Mouse (Mus musculus): Measurements from ENCODE around the gene Prrt4.

Prrt4 gene

DNA sequence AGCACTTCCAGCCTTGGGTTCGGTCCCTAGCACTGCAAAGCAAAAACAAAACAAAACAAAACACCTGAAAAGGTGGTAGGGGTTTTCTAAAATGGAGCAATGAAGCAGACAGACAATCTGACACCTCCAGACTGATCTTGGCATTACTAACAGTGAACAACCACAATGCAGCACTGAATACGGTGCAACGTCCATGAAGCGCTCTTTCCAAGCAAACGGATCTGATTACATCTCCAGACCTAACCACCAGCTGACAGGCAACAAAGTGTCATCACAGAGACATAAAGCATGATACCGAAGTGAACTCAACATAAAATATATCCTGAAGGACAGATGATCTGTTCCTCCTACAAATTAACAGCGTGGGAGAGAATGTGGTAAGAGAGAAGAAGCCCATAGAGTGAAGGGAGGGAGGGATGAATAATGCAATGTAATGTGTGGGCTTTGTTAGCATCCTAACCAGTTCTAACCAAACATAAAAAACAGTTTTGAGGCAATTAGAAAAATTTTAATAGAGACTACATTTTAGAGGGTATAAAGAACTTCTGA, 52.4 kb downstream of the Prrt4 start:
- Histone ChIP-seq H3K36me3 (ENCODE audit: insufficient read depth, low read length) (peaks cover 66% of the 10 kb centered on the region), H3K27me3 (ENCODE audit: insufficient read depth, low read length) (no peaks in the 10 kb centered on the region), H3K4me1 (replicated peaks; ENCODE audit: low read depth, low read length) (peaks cover 18% of the 10 kb centered on the region), H3K9me3 (ENCODE audit: low read length) (no peaks in the 10 kb centered on the region), H3K4me3 (replicated peaks; ENCODE audit: low read length) (no peak overlapping the region)
- TF ChIP-seq NANOG (IDR thresholded peaks at IDR 0.05; ENCODE audit: borderline replicate concordance, low read length) (no peak), CTCF (conservative IDR thresholded peaks at IDR 0.05; ENCODE audit: low read length) (no peak), POU5F1 (IDR thresholded peaks at IDR 0.05; ENCODE audit: borderline replicate concordance, low read length) (no peak)

DNA sequence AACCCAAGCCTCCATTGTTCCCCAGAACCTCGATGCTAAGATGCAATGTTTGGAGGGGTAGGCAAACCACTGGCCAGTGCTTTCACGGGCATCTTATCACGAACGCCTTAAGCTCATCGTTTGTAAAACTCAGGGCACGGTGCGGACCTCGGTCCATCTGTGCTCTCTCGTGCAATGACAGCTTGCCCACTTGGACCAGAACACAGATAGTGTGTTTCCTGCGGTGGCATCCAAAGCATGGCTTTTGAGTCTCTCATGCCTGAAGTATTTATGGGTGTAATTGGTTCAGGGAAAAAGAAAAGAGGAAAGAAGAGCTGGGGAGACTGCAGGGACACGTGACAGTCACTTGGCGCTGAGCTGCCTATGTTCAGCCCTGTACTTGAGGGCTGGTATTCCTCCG, 59.4 kb downstream of the Prrt4 start:
- TF ChIP-seq NANOG (IDR thresholded peaks at IDR 0.05; ENCODE audit: borderline replicate concordance, low read length) (no peak), CTCF (conservative IDR thresholded peaks at IDR 0.05; ENCODE audit: low read length) (no peak), POU5F1 (IDR thresholded peaks at IDR 0.05; ENCODE audit: borderline replicate concordance, low read length) (no peak)
- Histone ChIP-seq H3K9me3 (ENCODE audit: low read length) (no peaks in the 10 kb centered on the region), H3K4me3 (replicated peaks; ENCODE audit: low read length) (no peak overlapping the region)

More for the DNA sequence above, 59.4 kb downstream of the Prrt4 start:
- no peaks in the 10 kb centered on the region for H3K27me3 ChIP-seq (ENCODE audit: insufficient read depth, low read length)
- peaks cover 49% of the 10 kb centered on the region for H3K4me1 ChIP-seq (replicated peaks; ENCODE audit: low read depth, low read length)
- H3K36me3 ChIP-seq (ENCODE audit: insufficient read depth, low read length), result peaks cover 11% of the 10 kb centered on the region
